Mouse (Mus musculus): Measurements from ENCODE around the gene Dctn1.
A peak's percentile ranks its signal among the peaks of the same experiment; 100 is the strongest.

The Dctn1 gene

GRCm38 (mm10) chr6:83231486-83231885 is 65.8 kb downstream of the Dctn1 start:
- DNase-seq (ENCODE audit: low read depth, low spot score), result no peak

GRCm38 (mm10) chr6:83233306-83233705 is 67.6 kb downstream of the Dctn1 start:
- no peak for DNase-seq (ENCODE audit: low read depth, low spot score)

- no peak for DNase-seq (ENCODE audit: low read depth, low spot score)
These were observed 68.6 kb downstream of the Dctn1 start for GRCm38 (mm10) chr6:83234280-83234741.

GRCm38 (mm10) chr6:83237123-83237522 is 71.4 kb downstream of the Dctn1 start:
- DNase-seq (ENCODE audit: low read depth, low spot score), result no peak

GRCm38 (mm10) chr6:83244422-83245061 is 78.8 kb downstream of the Dctn1 start:
- DNase-seq (ENCODE audit: low read depth, low spot score), result peak; percentile 39

- peak; percentile 21 for DNase-seq (ENCODE audit: low read depth, low spot score)
These were observed 79.4 kb downstream of the Dctn1 start for GRCm38 (mm10) chr6:83245134-83245533.

- DNase-seq (ENCODE audit: low read depth, low spot score), result no peak
These were observed 80.3 kb downstream of the Dctn1 start for GRCm38 (mm10) chr6:83245997-83246396.

DNA sequence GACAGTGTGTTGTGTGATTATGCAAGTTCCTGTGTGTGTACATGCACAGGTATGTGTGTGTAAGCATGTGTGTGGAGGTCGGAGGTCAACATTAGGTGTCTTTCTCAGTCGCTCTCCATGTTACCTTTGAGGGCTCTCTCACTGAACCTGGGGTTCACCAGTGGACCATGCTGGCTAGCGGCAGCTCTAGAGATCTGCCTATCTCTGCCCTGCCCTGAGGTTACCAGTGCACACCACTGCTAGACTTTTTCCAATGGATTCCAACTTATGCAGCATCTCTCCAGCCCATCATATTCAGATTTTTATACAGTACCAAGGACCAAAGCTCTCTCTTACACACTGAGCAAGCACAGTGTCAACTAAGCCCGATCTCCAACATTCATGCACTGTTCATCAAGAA is 81.0 kb downstream of the Dctn1 start:
- DNase-seq (ENCODE audit: low read depth, low spot score), result no peak

- DNase-seq (ENCODE audit: low read depth, low spot score), result no peak
These were observed 81.4 kb downstream of the Dctn1 start for GRCm38 (mm10) chr6:83247153-83247552.

All from 3T3-L1 (cell line).